Mouse (Mus musculus) adrenal gland, adult 2 months (tissue): ENCODE measurements around the gene Timd2. TPM values are rescaled to one million over a fixed set of nuclear protein-coding genes. Genes with fewer than 3 reads are reported as not detected.
A peak's percentile ranks its signal among the peaks of the same experiment; 100 is the strongest.
"Not testable (repeated sequence)": the region's sequence is repeated elsewhere in the genome, so short reads cannot be mapped to it uniquely, and the experiment has no call there.

Source experiments
- DNase-seq: peaks from one replicate; pipeline ENCODE4 v3.0.0; 2021
- long read RNA-seq: library from polyadenylated mRNA; stranded (forward); transcript quantifications from one replicate; pipeline ENCODE4 v2.0.0, GENCODE M21; 2021
- polyA plus RNA-seq: library from polyadenylated mRNA; depleted of rRNA; stranded (reverse); fragments of >200 nt; gene quantifications from 2 replicates; pipeline ENCODE4 v1.2.3, GENCODE M21; 2012; rRNA removed
- total RNA-seq, 2 experiments: library from RNA; stranded (reverse); gene quantifications; 2 replicates each; pipeline ENCODE4 v1.2.3; 2021

Gene Timd2
- total RNA-seq (under 1 TPM in 1 of 2 experiments, not detected in 1; 0.37 TPM), polyA plus RNA-seq (not detected in 2 replicates)
- long read RNA-seq = 0 reads

DNA sequence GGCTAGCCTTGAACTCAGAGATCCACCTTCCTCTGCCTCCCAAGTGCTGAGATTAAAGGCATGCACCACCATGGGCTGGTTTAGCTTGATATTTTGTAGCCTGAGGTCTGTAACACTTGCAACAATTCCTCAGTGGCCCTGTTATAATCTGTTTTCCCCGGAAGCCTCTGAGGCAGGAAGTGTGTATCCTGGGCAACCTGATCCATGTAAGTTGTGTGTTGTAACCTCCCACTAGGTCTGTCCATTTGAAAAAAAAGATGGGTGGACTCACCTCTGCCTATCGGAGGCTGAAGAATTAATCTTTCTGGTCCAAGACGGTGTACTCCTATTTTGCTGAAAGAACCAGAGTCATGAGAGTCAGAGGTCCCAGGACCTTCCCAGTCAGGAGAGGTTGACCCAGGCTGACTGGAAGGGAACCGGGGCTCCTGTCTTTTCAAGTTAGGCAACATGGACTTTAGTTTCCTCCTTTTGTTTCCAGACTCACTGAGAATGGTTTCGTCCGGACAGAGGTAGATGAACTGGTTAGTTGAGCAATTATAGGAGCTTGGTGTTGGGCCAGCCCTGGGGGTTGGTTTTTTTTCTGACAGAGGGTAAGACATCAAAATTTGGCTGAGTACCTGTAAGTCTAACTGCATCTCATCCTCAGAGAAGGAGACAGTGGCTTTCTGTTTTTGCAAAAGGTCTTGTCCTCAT, at the start of gene Timd2:
Gene Timd2, minus strand, starts transcription at position 398 of the 693 bp plus-strand sequence.
- peak; percentile 1 for DNase-seq

DNA sequence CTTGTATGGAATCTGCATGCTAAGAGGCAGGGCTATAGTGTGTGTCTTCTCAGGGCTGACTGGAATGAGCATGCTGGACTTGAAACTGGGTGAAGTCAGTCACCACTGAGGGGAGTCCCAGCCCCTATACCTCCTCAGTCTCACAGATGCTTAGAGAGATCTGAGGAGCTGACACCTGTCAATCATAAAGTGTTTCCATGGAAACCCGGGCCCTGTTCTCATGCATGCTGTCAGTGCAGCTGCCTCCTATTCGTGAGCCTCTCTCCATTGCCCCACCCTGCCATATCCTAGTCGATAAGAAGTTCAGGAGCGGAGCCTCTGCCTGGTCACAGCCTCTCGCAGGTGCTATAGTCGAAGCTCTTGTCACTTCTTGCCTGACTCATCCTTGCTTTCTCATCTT, 48.9 kb upstream of the Timd2 start:
- DNase-seq = not testable (repeated sequence)

GRCm38 (mm10) chr11:46754669-46755068, 47.8 kb upstream of the Timd2 start:
- no peak for DNase-seq

DNA sequence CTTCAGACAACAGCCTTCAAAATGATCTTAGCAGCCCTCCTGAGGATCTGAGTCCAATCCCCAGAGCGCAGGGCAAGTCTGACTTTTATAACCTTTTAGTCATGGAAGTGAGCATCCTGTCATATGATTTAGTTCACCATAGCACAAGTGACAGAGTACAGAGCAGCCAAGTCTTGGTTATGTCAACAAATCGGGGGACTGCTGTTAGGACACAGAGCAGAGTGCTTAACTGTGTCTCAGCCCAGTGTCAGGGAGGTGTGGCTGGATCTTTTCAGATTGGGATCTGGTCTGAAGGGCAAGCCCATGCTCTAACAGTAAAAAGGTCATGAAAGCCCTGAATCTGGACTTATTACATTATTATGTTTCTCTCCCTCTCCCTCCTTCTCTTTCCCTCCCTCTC, 46.8 kb upstream of the Timd2 start:
- DNase-seq = no peak

DNA sequence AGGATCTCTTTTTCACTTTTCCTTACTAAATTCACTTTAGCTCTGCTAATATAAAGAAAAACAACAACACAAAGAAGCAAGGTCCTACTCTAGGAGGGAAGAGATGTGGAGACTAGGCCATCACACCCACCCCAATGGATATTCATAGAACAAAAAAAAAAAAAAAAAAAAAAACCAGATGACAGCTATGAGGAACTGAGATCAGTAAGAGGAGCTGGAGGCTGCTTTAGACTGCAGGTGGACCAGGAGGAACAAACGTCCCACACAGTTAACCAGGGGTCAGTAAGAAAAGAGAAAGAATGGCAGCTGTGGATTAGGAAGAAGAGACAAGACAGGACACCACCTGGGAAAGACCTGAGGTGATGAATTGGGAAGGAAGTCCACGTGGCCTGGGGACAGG, 41.1 kb upstream of the Timd2 start:
- DNase-seq = no peak

GRCm38 (mm10) chr11:46741716-46742115, 34.9 kb upstream of the Timd2 start:
- no peak for DNase-seq

- no peak for DNase-seq
Observed at GRCm38 (mm10) chr11:46740886-46741285, 34.0 kb upstream of the Timd2 start.

DNA sequence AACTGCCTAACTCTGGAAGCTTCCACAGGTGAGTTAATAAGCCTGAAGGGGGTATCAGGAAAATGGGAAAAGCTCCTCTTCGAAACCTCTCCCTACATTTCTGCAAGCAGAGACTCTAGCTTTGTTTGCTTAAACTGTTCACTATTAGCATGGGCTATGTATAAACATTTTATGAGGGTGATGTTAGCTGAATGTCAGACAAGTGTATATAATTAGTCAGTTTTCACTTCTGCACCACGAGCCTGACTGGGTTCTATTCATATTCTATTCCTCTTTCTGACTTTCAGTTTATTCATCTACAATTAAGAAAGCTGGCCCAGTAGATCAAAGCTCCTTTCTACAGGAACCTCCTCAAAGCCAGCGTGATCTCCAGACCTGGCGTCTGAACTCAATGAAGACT, 32.6 kb upstream of the Timd2 start:
- DNase-seq = no peak

- not testable (repeated sequence) for DNase-seq
Observed at GRCm38 (mm10) chr11:46735076-46735475, 28.2 kb upstream of the Timd2 start, which contains the start of gene Havcr1. Havcr1 (plus strand) TSS chr11:46735080.

GRCm38 (mm10) chr11:46734617-46735016, 27.8 kb upstream of the Timd2 start:
- DNase-seq = no peak

- peak; percentile 7 for DNase-seq
Observed at GRCm38 (mm10) chr11:46733242-46733789, 26.5 kb upstream of the Timd2 start.

DNA sequence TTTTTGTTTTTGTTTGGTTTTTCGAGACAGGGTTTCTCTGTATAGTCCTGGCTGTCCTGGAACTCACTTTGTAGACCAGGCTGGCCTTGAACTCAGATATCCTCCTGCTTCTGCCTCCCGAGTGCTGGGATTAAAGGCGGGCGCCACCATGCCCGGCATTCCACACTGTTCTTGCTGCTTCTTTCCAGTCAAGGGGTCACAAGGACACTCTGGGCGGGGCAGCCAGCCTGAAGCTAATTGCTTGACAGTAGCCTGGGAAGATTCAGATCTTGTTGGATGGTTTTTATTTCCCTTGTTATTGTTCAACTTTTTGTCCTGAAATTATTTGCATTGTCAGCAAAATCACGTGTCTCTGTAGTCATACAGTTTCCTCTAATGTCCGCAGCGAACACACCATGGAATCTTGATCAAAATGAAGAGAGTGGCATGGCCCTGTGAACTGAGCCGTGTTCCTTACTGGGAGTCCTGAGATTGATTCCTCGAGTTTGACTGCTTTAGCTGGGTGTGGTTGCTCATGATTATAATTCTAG, 24.7 kb upstream of the Timd2 start:
- DNase-seq = no peak

DNA sequence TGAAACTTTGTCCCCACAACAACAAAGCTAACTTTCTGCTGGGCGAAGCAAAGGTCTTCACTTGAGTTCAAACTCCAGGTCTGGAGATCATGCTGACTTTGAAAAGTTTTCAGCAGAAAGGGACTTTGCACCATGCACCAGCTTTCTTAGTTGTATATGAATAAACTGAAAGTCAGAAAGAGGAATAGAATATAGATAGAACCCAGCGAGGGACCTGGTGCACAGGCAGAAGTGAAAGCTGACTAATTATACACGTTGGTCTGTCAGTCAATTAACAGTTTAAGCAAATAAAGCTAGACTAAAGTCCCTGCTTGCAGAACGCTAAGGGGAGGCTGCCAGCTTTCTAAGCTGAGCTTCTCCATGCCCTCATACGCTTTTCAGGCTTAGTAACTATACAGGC, 8.0 kb downstream of the Timd2 start:
- DNase-seq = no peak

DNA sequence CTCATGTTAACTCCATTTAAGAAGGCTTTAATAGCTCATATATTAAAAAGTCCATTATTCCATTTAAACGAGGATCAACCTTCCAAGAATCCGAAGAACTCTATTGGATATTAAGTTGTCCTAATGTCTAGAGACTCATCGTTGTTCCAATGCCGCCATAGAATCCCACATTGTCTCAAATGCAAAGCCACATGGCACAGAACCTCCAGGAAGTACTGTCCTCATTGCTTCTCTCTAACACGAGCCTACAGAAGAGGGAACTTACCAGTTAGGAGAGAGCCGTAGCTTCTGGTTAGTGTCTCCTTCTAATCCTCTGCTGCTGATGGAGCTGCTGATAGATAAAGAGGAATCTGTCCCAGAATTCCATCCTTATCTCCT, 8.6 kb downstream of the Timd2 start:
- no peak for DNase-seq

DNA sequence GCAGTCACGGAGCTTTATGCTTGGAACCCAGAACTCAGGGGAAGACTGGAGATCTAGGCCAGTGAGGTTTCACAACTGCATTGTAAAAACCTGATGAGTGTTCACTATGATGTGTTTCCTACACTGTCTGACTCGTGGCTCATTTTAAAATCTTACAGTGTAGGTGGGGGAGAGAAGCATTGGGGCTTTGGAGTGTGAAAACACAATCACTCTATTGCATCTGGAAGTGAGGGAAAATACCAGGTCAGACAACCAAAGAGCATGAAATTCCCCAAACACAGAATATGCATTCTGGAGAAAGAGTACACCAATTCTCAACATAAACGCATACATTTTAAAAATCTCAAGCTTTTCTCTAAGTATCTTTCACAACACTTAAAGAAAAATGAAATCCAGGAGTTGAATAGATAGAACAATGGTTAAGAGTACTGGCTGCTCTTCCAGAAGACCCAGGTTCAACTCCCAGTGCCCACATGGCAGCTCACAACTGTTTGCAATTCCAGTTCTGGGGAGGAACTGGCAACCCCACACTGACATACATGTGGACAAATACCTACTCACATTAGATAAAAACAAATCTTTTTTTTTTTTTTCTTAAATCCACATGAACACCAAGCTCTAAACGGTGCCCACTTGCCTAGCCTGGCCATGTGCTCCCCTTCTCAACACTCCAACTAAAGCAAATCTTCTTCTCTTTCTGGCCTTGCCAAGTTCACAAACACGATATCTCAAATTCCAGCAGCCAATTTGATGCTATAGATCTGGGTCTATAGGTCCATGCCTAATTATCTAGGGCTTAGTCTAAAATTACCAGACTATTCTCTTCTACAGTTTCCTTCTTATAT, 9.2 kb downstream of the Timd2 start:
- DNase-seq = no peak

- not testable (repeated sequence) for DNase-seq
Observed at GRCm38 (mm10) chr11:46695849-46696248, 11.0 kb downstream of the Timd2 start.

- DNase-seq = no peak
Observed at GRCm38 (mm10) chr11:46690136-46690535, 16.7 kb downstream of the Timd2 start.

GRCm38 (mm10) chr11:46683723-46684122, 23.1 kb downstream of the Timd2 start:
- DNase-seq = no peak

- no peak for DNase-seq
Observed at GRCm38 (mm10) chr11:46682842-46683241, 24.0 kb downstream of the Timd2 start.

DNA sequence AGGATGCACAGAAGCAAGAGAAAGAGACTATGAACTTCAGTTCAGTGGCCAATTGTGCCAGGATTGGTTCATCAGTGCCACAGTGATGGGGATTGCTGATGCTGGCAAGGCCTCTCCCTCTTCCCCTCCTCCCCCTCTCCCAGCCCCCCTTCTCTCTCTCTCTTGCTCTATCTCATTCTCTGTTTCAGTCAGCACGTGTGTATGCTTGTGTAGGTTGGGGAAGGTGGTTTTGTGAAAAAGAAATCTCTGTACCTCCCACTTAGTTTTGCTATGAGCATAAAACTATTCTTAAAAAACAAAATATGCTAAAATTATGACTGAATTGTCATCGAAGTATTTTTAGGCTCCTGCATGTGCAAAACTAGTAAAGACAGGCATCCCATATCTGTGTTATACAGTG, 38.9 kb downstream of the Timd2 start:
- DNase-seq = no peak

GRCm38 (mm10) chr11:46667105-46667504, 39.8 kb downstream of the Timd2 start:
- DNase-seq = no peak
